16 mouse cellular contexts compared by ENCODE assay signal in genomic region chr12:70070888-70071287, GRCm38 (mm10). TPM values are rescaled to one million over a fixed set of nuclear protein-coding genes. Genes with fewer than 3 reads are reported as not detected.
DNase-seq lines count a peak whose midpoint lies in the region; ATAC-seq lines count a peak whose summit lies in the region.
"Had no signal": no experiment of that assay in that cellular context is flagged by ENCODE, and none has a peak within 500 bp of the region (broad histone marks: within the 10 kb centered on the region; RNA-seq: fewer than 3 reads in every experiment).

No protein-coding gene starts in this region.

- no peak for ATAC-seq in embryonic facial prominence, embryonic 14.5 days (ENCODE audit: low read depth)
- ATAC-seq in hindbrain, embryonic 13.5 days (ENCODE audit: low FRiP score) = no peak
- ATAC-seq in midbrain, embryonic 16.5 days = peak; percentile 43; the same call in 1 of the 2 replicates

- H3K4me2 ChIP-seq in embryonic facial prominence, embryonic 14.5 days (ENCODE audit: low read depth, low read length) = no peak overlapping the region
- no peak overlapping the region for H3K4me2 ChIP-seq in hindbrain, embryonic 13.5 days
- no peak overlapping the region for H3K4me2 ChIP-seq in midbrain, embryonic 16.5 days (ENCODE audit: low read length)

- H3K27me3 ChIP-seq in embryonic facial prominence, embryonic 14.5 days (replicated peaks; ENCODE audit: control insufficient read depth, insufficient read depth, low read length) = no peaks in the 10 kb centered on the region
- no peaks in the 10 kb centered on the region for H3K27me3 ChIP-seq in hindbrain, embryonic 13.5 days
- no peaks in the 10 kb centered on the region for H3K27me3 ChIP-seq in midbrain, embryonic 16.5 days (ENCODE audit: control insufficient read depth, insufficient read depth, low read depth, low read length)
- H3K27me3 ChIP-seq: megakaryocyte, embryonic 14.5 days had no signal

- no peaks in the 10 kb centered on the region for H3K9me3 ChIP-seq in embryonic facial prominence, embryonic 14.5 days (ENCODE audit: control insufficient read depth, low read length)
- H3K9me3 ChIP-seq in hindbrain, embryonic 13.5 days = no peaks in the 10 kb centered on the region
- no peaks in the 10 kb centered on the region for H3K9me3 ChIP-seq in midbrain, embryonic 16.5 days (replicated peaks; ENCODE audit: control insufficient read depth, low read length, poor library complexity, severe bottlenecking)
- H3K9me3 ChIP-seq: heart, embryonic 10.5 days; megakaryocyte, embryonic 14.5 days had no signal

- WGBS in embryonic facial prominence, embryonic 14.5 days = 72% methylated on average over 7 of the region's 7 CpGs
- 57% methylated on average over 7 of the region's 7 CpGs for WGBS in hindbrain, embryonic 13.5 days
- WGBS in midbrain, embryonic 16.5 days = 44% methylated on average over 7 of the region's 7 CpGs

- no peak overlapping the region for H3K27ac ChIP-seq in embryonic facial prominence, embryonic 14.5 days (replicated peaks; ENCODE audit: low read depth, low read length)
- peak overlapping the region; percentile 74 for H3K27ac ChIP-seq in hindbrain, embryonic 13.5 days
- no peak overlapping the region for H3K27ac ChIP-seq in midbrain, embryonic 16.5 days (ENCODE audit: low read length)
- H3K27ac ChIP-seq: heart, embryonic 10.5 days; kidney, postnatal 0 days had no signal

- peak; percentile 19 for DNase-seq in embryo, embryonic 9.5 days (ENCODE audit: extremely low spot score)
- DNase-seq in embryo, embryonic 10.5 days (ENCODE audit: low spot score) = no peak
- peak; percentile 10 for DNase-seq in embryonic facial prominence, embryonic 14.5 days (ENCODE audit: low spot score)
- no peak for DNase-seq in cerebellum, postnatal 36 days
- no peak for DNase-seq in lung, postnatal 25 days (ENCODE audit: low spot score)
- no peak for DNase-seq in thymus, postnatal 36 days
- DNase-seq: adrenal gland, postnatal 10 days; cerebellum, adult 11 months; gastrocnemius, postnatal 14 days; layer of hippocampus, postnatal 36 days; right cerebral cortex, postnatal 4 days had no signal

- no peaks in the 10 kb centered on the region for H3K36me3 ChIP-seq in embryonic facial prominence, embryonic 14.5 days (ENCODE audit: control insufficient read depth, insufficient read depth, low read length)
- peaks cover 4% of the 10 kb centered on the region; the same call in 1 of the 2 replicates for H3K36me3 ChIP-seq in hindbrain, embryonic 13.5 days
- no peaks in the 10 kb centered on the region for H3K36me3 ChIP-seq in midbrain, embryonic 16.5 days (ENCODE audit: control insufficient read depth, insufficient read depth, low read length)
- H3K36me3 ChIP-seq: heart, embryonic 10.5 days had no signal

- H3K4me1 ChIP-seq in embryonic facial prominence, embryonic 14.5 days (ENCODE audit: control insufficient read depth, insufficient read depth, low read length) = peaks cover 9% of the 10 kb centered on the region; the same call in 1 of the 2 replicates
- peaks cover 45% of the 10 kb centered on the region for H3K4me1 ChIP-seq in hindbrain, embryonic 13.5 days (replicated peaks)
- peaks cover 30% of the 10 kb centered on the region for H3K4me1 ChIP-seq in midbrain, embryonic 16.5 days (ENCODE audit: control insufficient read depth, insufficient read depth, low read length)

- H3K9ac ChIP-seq in embryonic facial prominence, embryonic 14.5 days (ENCODE audit: low read depth, low read length) = no peak overlapping the region; the same call in 1 of the 2 replicates
- H3K9ac ChIP-seq in hindbrain, embryonic 13.5 days = 0 out of 2 replicates have a peak overlapping the region, but pooled peaks have one; percentile 26
- no peak overlapping the region for H3K9ac ChIP-seq in midbrain, embryonic 16.5 days (ENCODE audit: low read depth, low read length)

- no peak overlapping the region for H3K4me3 ChIP-seq in embryonic facial prominence, embryonic 14.5 days (ENCODE audit: low read depth, low read length)
- no peak overlapping the region for H3K4me3 ChIP-seq in hindbrain, embryonic 13.5 days
- no peak overlapping the region for H3K4me3 ChIP-seq in midbrain, embryonic 16.5 days (ENCODE audit: low read depth, low read length)
- H3K4me3 ChIP-seq: heart, embryonic 10.5 days; megakaryocyte, embryonic 14.5 days had no signal

RNA-seq across cellular contexts. Expression of gene Nin, which starts 42.6 kb away (rescaled TPM):
- polyA plus RNA-seq in embryonic facial prominence, embryonic 14.5 days (2014; fragmentation: Nextera tagmentation; extraction: Ambion mirVana) = 17.0 and 19.2 TPM in 2 replicates
- 13.3 and 13.4 TPM in 2 replicates for polyA plus RNA-seq in hindbrain, embryonic 13.5 days (2015; fragmentation: Nextera tagmentation; extraction: Ambion mirVana)
- 14.1 and 16.3 TPM in 2 replicates for polyA plus RNA-seq in midbrain, embryonic 16.5 days (2015; fragmentation: Nextera tagmentation; extraction: Ambion mirVana)

Comparison
In these comparisons a context has a peak if more than half of its experiments do, and no peak if none do; other contexts are left out.
1. DNase-seq: peak in embryo, embryonic 9.5 days (single experiment) and embryonic facial prominence, embryonic 14.5 days (single experiment); none in embryo, embryonic 10.5 days (single experiment), cerebellum, postnatal 36 days (0 of 2), lung, postnatal 25 days (single experiment) and thymus, postnatal 36 days (0 of 2).